Comparison of ENCODE assay signal across 31 mouse cellular contexts in the genomic region with DNA sequence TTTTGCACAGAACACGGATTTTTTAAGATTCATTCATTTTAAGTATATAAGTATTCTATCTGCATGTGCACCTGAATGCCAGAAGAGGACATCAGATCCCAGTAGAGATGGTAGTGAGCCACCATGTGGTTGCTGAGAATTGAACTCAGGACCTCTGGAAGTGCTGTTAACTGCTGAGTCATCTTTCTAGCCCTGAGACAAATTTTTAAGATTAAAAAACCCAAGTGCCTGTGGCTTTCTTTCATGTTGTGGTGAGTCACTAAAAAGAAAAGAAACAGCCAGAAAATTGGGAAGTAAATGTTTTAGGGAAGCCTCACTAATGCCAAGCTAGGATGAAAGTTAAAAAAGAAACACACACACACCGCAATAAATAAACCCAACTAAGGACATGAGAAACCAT. TPM values are rescaled to one million over a fixed set of nuclear protein-coding genes. Genes with fewer than 3 reads are reported as not detected.
DNase-seq lines count a peak whose midpoint lies in the region; ATAC-seq and TF ChIP-seq lines count a peak whose summit lies in the region.
"Had no signal": no experiment of that assay in that cellular context is flagged by ENCODE, and none has a peak within 500 bp of the region (broad histone marks: within the 10 kb centered on the region; RNA-seq: fewer than 3 reads in every experiment).

No protein-coding gene starts in this region.

- peak; percentile 27; the same call in 1 of the 2 replicates for ATAC-seq in granulocyte monocyte progenitor cell, adult 5-6 weeks (replicated peaks; ENCODE audit: poor library complexity, severe bottlenecking)
- ATAC-seq in megakaryocyte progenitor cell, adult 5-6 weeks (replicated peaks; ENCODE audit: poor library complexity): peak; percentile 30; the same call in 1 of the 2 replicates
- ATAC-seq: forebrain, embryonic 13.5 days; forebrain, embryonic 16.5 days; intestine, postnatal 0 days; Patski had no signal

- TF ChIP-seq POLR2A in MEL (IDR thresholded peaks at IDR 0.05; ENCODE audit: control insufficient read depth in 1 of 2, insufficient read depth in 1 of 2, low read depth in 1 of 2, low read length in 2 of 2, poor library complexity in 1 of 2): no peak

- peaks cover 0 to 3% of the 10 kb centered on the region in 2 experiments; a peak in 1 of 4 replicates for H3K4me1 ChIP-seq in MEL (ENCODE audit: control insufficient read depth in 1 of 2, insufficient read depth in 2 of 2, low read length in 2 of 2)
- H3K4me1 ChIP-seq in hindbrain, embryonic 10.5 days (replicated peaks): peaks cover 30% of the 10 kb centered on the region

- intact Hi-C loops in left cerebral cortex, postnatal 10 days (cut with DNase I): loop anchor here (10.0 kb wide), 1 partner anchor 227 kb away; no protein-coding TSS in a partner anchor

- H3K9ac ChIP-seq in MEL (ENCODE audit: control insufficient read depth, low read depth, low read length, poor library complexity, severe bottlenecking): no peak overlapping the region
- H3K9ac ChIP-seq: embryonic facial prominence, embryonic 13.5 days; forebrain, embryonic 13.5 days; heart, embryonic 13.5 days; hindbrain, embryonic 12.5 days; hindbrain, embryonic 15.5 days had no signal

- H3K4me3 ChIP-seq in MEL (ENCODE audit: control insufficient read depth in 1 of 2, insufficient read depth in 1 of 2, low read depth in 2 of 2, low read length in 2 of 2): no peak overlapping the region
- no peak overlapping the region for H3K4me3 ChIP-seq in hindbrain, embryonic 10.5 days
- H3K4me3 ChIP-seq: embryonic facial prominence, embryonic 10.5 days; embryonic facial prominence, embryonic 13.5 days; forebrain, embryonic 10.5 days; forebrain, embryonic 13.5 days; gastrocnemius, adult 2 months; heart, embryonic 10.5 days; heart, embryonic 13.5 days; hindbrain, embryonic 12.5 days; hindbrain, embryonic 15.5 days had no signal

- H3K9me3 ChIP-seq in MEL (replicated peaks; ENCODE audit: insufficient read depth, low read length): no peaks in the 10 kb centered on the region
- no peaks in the 10 kb centered on the region for H3K9me3 ChIP-seq in hindbrain, embryonic 10.5 days
- H3K9me3 ChIP-seq: embryonic facial prominence, embryonic 10.5 days; embryonic facial prominence, embryonic 13.5 days; forebrain, embryonic 10.5 days; forebrain, embryonic 13.5 days; heart, embryonic 10.5 days; heart, embryonic 13.5 days; hindbrain, embryonic 12.5 days; hindbrain, embryonic 15.5 days had no signal

- no peak; a peak in 1 of 6 replicates for TF ChIP-seq CTCF in MEL (IDR thresholded peaks at IDR 0.05 in 2 of 3, conservative IDR thresholded peaks at IDR 0.05 in 1 of 3; ENCODE audit: control insufficient read depth in 1 of 3, insufficient read depth in 1 of 3, low read depth in 2 of 3, low read length in 3 of 3, poor library complexity in 1 of 3, severe bottlenecking in 1 of 3)

- H3K79me2 ChIP-seq in MEL (ENCODE audit: control insufficient read depth, insufficient read depth, low read length, poor library complexity): no peaks in the 10 kb centered on the region

- DNase-seq in 3T3-L1 (ENCODE audit: low read depth, low spot score) (peak; percentile 72), MEL (ENCODE audit: low read depth, low spot score) (peak; percentile 17)
- no peak for DNase-seq in left cerebral cortex, postnatal 10 days (ENCODE audit: extremely low spot score in 1 of 2, low spot score in 2 of 2)
- no peak for DNase-seq in hindbrain, embryonic 10.5 days (ENCODE audit: low spot score)
- DNase-seq in frontal cortex, postnatal 14 days (ENCODE audit: low spot score in 2 of 2): no peak
- DNase-seq: adrenal gland, postnatal 14 days; B cell, adult 2 months; cerebellum, adult 11-12 months; cerebellum, adult 8-10 months; cerebellum, postnatal 10 days; cerebellum, postnatal 36 days; embryo, embryonic 11 days; gastrocnemius, adult 2 months; gastrocnemius, postnatal 14 days; heart, adult 18-20 months; heart, postnatal 14 days; heart, postnatal 4 days had no signal

- 85% methylated on average over 2 of the region's 2 CpGs for WGBS in hindbrain, embryonic 10.5 days

- no peak overlapping the region for H3K27ac ChIP-seq in MEL (ENCODE audit: control insufficient read depth, low read depth, low read length)
- no peak overlapping the region for H3K27ac ChIP-seq in hindbrain, embryonic 10.5 days
- H3K27ac ChIP-seq: embryonic facial prominence, embryonic 10.5 days; embryonic facial prominence, embryonic 13.5 days; forebrain, embryonic 10.5 days; forebrain, embryonic 13.5 days; gastrocnemius, adult 2 months; heart, embryonic 10.5 days; heart, embryonic 13.5 days; hindbrain, embryonic 12.5 days; hindbrain, embryonic 15.5 days had no signal

- peak in 1 of 2 experiments; percentile 29; a peak in 1 of 4 replicates for TF ChIP-seq EP300 in MEL (IDR thresholded peaks at IDR 0.05; ENCODE audit: low read depth in 1 of 2, low read length in 2 of 2)

- no peaks in the 10 kb centered on the region for H3K36me3 ChIP-seq in MEL (ENCODE audit: control insufficient read depth in 1 of 2, insufficient read depth in 2 of 2, low read length in 2 of 2)
- no peaks in the 10 kb centered on the region for H3K36me3 ChIP-seq in hindbrain, embryonic 10.5 days
- H3K36me3 ChIP-seq: embryonic facial prominence, embryonic 10.5 days; embryonic facial prominence, embryonic 13.5 days; forebrain, embryonic 10.5 days; heart, embryonic 10.5 days; heart, embryonic 13.5 days; hindbrain, embryonic 12.5 days; hindbrain, embryonic 15.5 days had no signal

- no peak for TF ChIP-seq RAD21 in MEL (IDR thresholded peaks at IDR 0.05; ENCODE audit: low read depth, low read length)

- peaks cover 2 to 6% of the 10 kb centered on the region in 2 experiments for H3K27me3 ChIP-seq in MEL (ENCODE audit: control insufficient read depth in 1 of 2, insufficient read depth in 2 of 2, low read length in 2 of 2)
- H3K27me3 ChIP-seq in hindbrain, embryonic 10.5 days (ENCODE audit: insufficient read depth, poor library complexity, severe bottlenecking): peaks cover 44% of the 10 kb centered on the region

TF ChIP-seq in MEL, 35 proteins besides CTCF, POLR2A, EP300 and RAD21:
- TF ChIP-seq RCOR1 (IDR thresholded peaks at IDR 0.05; ENCODE audit: low read depth, low read length) (no peak), MAX (IDR thresholded peaks at IDR 0.05; ENCODE audit: low read length) (no peak), GABPA (IDR thresholded peaks at IDR 0.05; ENCODE audit: low read depth, low read length) (no peak), MAZ (IDR thresholded peaks at IDR 0.05; ENCODE audit: low read depth, low read length) (no peak), MAFK (IDR thresholded peaks at IDR 0.05; ENCODE audit: borderline replicate concordance, low read depth, low read length) (peak; percentile 51; the same call in 1 of the 2 replicates), CHD2 (IDR thresholded peaks at IDR 0.05; ENCODE audit: low read length) (no peak), SIN3A (IDR thresholded peaks at IDR 0.05; ENCODE audit: low read length) (no peak), E2F4 (IDR thresholded peaks at IDR 0.05; ENCODE audit: borderline replicate concordance, low read depth, low read length) (no peak)

RNA-seq across cellular contexts. Expression of a gene that starts 3.3 kb away (rescaled TPM):
- not detected in 2 replicates for total RNA-seq in MEL (2012; rRNA removed)
- polyA plus RNA-seq in MEL (2012; ENCODE audit: insufficient read depth in 1 of 2, insufficient read length in 2 of 2, low read depth in 1 of 2, low replicate concordance in 2 of 2, missing spikeins in 1 of 2): not detected
- not detected in 2 replicates for total RNA-seq in granulocyte monocyte progenitor cell, adult 5-6 weeks (2014; fragmentation: Nextera tagmentation)
- total RNA-seq in granulocyte monocyte progenitor cell, adult 5-6 weeks (2017): not detected in 2 replicates
- 0.29 TPM in 1 of 2 replicates, not detected in the other for total RNA-seq in megakaryocyte progenitor cell, adult 5-6 weeks (2015)
- total RNA-seq in megakaryocyte progenitor cell, adult 5-6 weeks (2017): not detected in 2 replicates
- total RNA-seq in left cerebral cortex, postnatal 10 days (2021): 1 to 10 TPM in 1 of 2 experiments, under 1 TPM in 1; 0.83 to 1.2 TPM
- polyA plus RNA-seq in hindbrain, embryonic 10.5 days (2016; fragmentation: Nextera tagmentation; extraction: Ambion mirVana): 0.24 and 0.37 TPM in 2 replicates
- total RNA-seq: adrenal gland, postnatal 14 days; adrenal gland, postnatal 4 days; gastrocnemius, adult 2 months; gastrocnemius, postnatal 14 days had no signal
- polyA plus RNA-seq: Patski had no signal

RNA-seq across cellular contexts. Expression of a gene that starts 55.6 kb away (rescaled TPM):
- total RNA-seq in MEL (2012; rRNA removed): 7.6 and 8.0 TPM in 2 replicates
- polyA plus RNA-seq in MEL (2012; ENCODE audit: insufficient read depth in 1 of 2, insufficient read length in 2 of 2, low read depth in 1 of 2, low replicate concordance in 2 of 2, missing spikeins in 1 of 2): 10 to 100 TPM in 1 of 2 experiments, not detected in 1; 13.8 TPM
- 45.6 and 49.7 TPM in 2 replicates for total RNA-seq in granulocyte monocyte progenitor cell, adult 5-6 weeks (2014; fragmentation: Nextera tagmentation)
- total RNA-seq in granulocyte monocyte progenitor cell, adult 5-6 weeks (2017): 31.4 and 33.1 TPM in 2 replicates
- total RNA-seq in megakaryocyte progenitor cell, adult 5-6 weeks (2015): 60.4 TPM in 2 replicates
- 30.9 and 32.4 TPM in 2 replicates for total RNA-seq in megakaryocyte progenitor cell, adult 5-6 weeks (2017)
- 10 to 100 TPM; 13.5 to 13.9 TPM for total RNA-seq in left cerebral cortex, postnatal 10 days (2021)
- polyA plus RNA-seq in hindbrain, embryonic 10.5 days (2016; fragmentation: Nextera tagmentation; extraction: Ambion mirVana): 21.9 and 23.2 TPM in 2 replicates

Comparison
In these comparisons a context has a peak if more than half of its experiments do, and no peak if none do; other contexts are left out.
1. DNase-seq: peak in 3T3-L1 (single experiment) and MEL (single experiment); none in left cerebral cortex, postnatal 10 days (0 of 2), hindbrain, embryonic 10.5 days (single experiment) and frontal cortex, postnatal 14 days (0 of 2).